8 mouse cellular contexts compared by ENCODE assay signal in the genomic region with DNA sequence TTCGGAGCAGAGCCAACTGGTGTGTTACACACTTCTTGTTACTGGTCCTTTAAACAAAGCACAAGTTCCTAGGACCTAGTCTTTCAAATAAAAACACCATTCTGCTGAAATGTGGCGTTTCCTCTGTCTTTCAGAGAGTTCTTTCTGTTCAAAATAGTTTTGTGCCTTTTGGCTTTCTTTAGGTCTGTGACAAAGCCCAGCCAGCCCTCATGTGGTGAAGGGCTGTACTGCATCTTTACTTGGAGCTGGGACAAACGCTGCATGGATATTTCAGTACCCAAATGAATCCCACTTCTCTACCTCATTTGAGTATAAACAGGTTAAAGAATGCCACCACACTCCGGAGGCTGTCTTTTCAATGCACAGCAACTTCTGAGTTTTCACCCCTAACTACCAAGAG.
DNase-seq lines count a peak whose midpoint lies in the region; ATAC-seq lines count a peak whose summit lies in the region.

No protein-coding gene starts in this region.

- H3K9me3 ChIP-seq in heart, embryonic 11.5 days (replicated peaks; ENCODE audit: control insufficient read depth, low read length) = no peaks in the 10 kb centered on the region

- peak; percentile 59 to 89 for DNase-seq in heart, adult 18-20 months
- DNase-seq in cerebellum, adult 11 months = peak; percentile 54
- DNase-seq in gastrocnemius, adult 8-10 months (ENCODE audit: low spot score in 2 of 2) = peak; percentile 30 to 42
- DNase-seq in layer of hippocampus, adult 11-12 months (ENCODE audit: low spot score) = peak; percentile 81
- peak; percentile 70 for DNase-seq in lung, postnatal 25 days (ENCODE audit: low spot score)
- DNase-seq in thymus, postnatal 10 days (ENCODE audit: low spot score in 2 of 2) = peak; percentile 33 to 71

- no peaks in the 10 kb centered on the region for H3K27me3 ChIP-seq in heart, embryonic 11.5 days (ENCODE audit: control insufficient read depth, insufficient read depth, low read length)

- H3K36me3 ChIP-seq in heart, embryonic 11.5 days (ENCODE audit: control insufficient read depth, insufficient read depth, low read length) = no peaks in the 10 kb centered on the region

- 0 out of 2 replicates have a peak, but pooled peaks cover 3% of the 10 kb centered on the region for H3K4me1 ChIP-seq in heart, embryonic 11.5 days (ENCODE audit: control insufficient read depth, insufficient read depth, low read length)

- H3K4me3 ChIP-seq in heart, embryonic 11.5 days (ENCODE audit: low read depth, low read length) = no peak overlapping the region

- WGBS in heart, embryonic 11.5 days (ENCODE audit: insufficient replicate concordance) = 42% methylated on average over 4 of the region's 4 CpGs

- H3K9ac ChIP-seq in heart, embryonic 11.5 days (ENCODE audit: low read depth, low read length) = no peak overlapping the region

- H3K4me2 ChIP-seq in heart, embryonic 11.5 days = no peak overlapping the region

- H3K27ac ChIP-seq in heart, embryonic 11.5 days (ENCODE audit: low read depth, low read length) = no peak overlapping the region

- no peak for ATAC-seq in heart, embryonic 11.5 days (replicated peaks; ENCODE audit: insufficient number of reproducible peaks, low FRiP score, low TSS enrichment)
- ATAC-seq in CD4-positive, CD25-positive, alpha-beta regulatory T cell, adult 4 months = peak; percentile 69
